Mouse (Mus musculus) layer of hippocampus, adult 2 months (tissue): ENCODE measurements around the gene Krt88. TPM values are rescaled to one million over a fixed set of nuclear protein-coding genes. Genes with fewer than 3 reads are reported as not detected.
A peak's percentile ranks its signal among the peaks of the same experiment; 100 is the strongest.

Source experiments
- DNase-seq, 2 experiments: peaks; one replicate each; pipeline ENCODE4 v3.0.0; 2022; ENCODE audit warnings: low spot score in 2 of 2
- H3K27ac ChIP-seq: fragments of 200-600 bp; 2 replicates; pipeline ENCODE4 v1.8.1; 2022
- H3K4me3 ChIP-seq: fragments of 200-600 bp; 2 replicates; pipeline ENCODE4 v1.8.1; 2022; ENCODE audit warnings: mild to moderate bottlenecking
- CTCF ChIP-seq: fragments of 200-600 bp; conservative IDR thresholded peaks from 2 replicates; pipeline ENCODE4 v1.8.1; 2022; ENCODE audit warnings: antibody characterized with exemption, mild to moderate bottlenecking, moderate library complexity
- long read RNA-seq, 2 experiments: library from polyadenylated mRNA; stranded (forward); transcript quantifications; one replicate each; pipeline ENCODE4 v2.0.0; 2021; ENCODE audit warnings: borderline mapping rate in 2 of 2
- total RNA-seq, 2 experiments: library from RNA; stranded (reverse); gene quantifications; 2 replicates each; pipeline ENCODE4 v1.2.3; 2021

Krt88 gene
- total RNA-seq: not detected
- long read RNA-seq, experiment 1: 0 reads
- long read RNA-seq, experiment 2: 0 reads

DNA sequence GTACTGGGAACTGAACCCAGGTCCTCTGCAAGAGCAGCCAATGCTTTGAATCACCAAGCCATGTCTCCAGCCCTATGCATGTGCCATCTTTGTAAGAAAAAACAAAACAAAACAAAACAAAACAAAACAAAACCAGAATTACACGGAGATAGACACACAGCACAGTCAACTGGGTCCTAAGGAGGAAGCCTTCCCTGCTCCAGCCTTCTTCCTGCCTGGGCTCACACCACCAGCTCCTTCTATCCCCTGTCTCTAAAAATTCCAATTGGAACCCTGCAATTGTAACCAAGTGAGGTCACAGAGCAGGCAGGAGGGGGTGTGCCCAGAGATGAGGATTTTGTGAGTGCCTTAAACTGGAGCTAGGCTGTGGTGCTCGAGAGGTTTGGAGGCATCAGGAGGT lies at the start of gene Krt88:
Gene Krt88, plus strand, starts transcription at position 301 of the 400 bp plus-strand sequence.
- no peak for DNase-seq
- Histone ChIP-seq H3K4me3 (no peak within 1 kb of the TSS; the same call in 1 of the 2 replicates), H3K27ac (no peak within 1 kb of the TSS)
- no peak for TF ChIP-seq CTCF

DNA sequence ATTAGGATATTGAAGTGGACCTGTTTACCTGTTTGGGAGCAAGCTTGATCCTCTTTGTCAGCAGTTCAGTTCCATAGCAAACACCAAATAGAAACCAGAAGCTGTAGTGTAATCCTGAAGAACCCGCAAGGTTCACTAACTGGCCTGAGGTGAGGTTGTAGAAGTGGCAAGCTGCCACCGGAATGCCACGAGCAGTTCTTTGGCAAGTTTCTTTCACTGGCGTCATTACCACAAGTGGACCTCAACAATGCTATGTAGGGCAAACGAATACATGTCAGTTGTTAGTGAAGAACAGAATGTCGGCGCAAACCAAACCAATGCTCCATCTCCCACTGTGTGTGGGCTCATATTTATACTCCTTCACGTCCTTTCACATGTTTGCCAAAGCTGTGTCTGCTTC lies 49.3 kb upstream of the Krt88 start:
- Histone ChIP-seq H3K4me3 (no peak overlapping the region), H3K27ac (no peak overlapping the region)
- DNase-seq: no peak
- no peak for TF ChIP-seq CTCF

DNA sequence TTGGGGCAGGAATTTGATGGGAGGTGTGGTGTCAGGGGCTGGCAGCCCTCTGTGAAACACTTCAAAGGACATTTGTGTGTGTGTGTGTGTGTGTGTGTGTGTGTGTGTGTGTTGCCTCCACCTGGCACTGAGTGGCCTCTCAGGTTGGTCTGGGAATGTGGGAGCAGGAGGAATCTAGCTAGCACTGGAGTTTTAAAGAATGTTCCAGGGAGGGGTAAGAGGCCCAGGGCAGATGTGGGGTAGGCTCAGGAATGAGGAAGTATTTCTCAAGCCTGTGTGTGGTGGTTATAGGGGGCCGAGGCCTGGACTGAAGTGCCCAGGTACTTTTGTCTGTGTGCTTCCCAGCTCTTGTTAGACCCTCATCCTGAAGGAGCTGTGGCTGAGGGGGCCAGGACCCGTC lies 36.8 kb upstream of the Krt88 start, which contains the start of gene Krt7:
Gene Krt7, plus strand, starts transcription at position 269 of the 400 bp plus-strand sequence.
- no peak for TF ChIP-seq CTCF
- Histone ChIP-seq H3K4me3 (no peak within 1 kb of the TSS), H3K27ac (no peak within 1 kb of the TSS)
- no peak for DNase-seq

DNA sequence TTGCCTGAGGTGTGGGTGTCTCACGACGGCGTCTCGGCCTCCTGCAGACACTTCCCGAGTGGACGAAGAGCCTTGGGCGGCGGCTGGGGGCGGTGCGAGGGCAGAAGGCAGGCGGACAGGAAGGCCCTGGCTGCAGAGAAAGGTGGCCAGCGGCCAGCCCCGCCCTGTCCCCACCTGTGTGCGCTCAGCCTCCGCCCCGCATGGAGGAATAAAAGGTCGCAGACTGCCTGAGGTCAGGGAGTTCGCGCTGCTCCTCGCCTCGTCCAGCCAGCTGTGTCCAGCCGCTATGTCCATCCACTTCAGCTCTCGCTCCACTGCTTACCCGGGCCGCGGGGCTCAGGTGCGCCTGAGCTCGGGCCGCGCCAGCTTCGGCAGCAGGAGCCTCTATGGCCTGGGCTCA lies 35.4 kb upstream of the Krt88 start:
- TF ChIP-seq CTCF: no peak
- H3K4me3 ChIP-seq: no peak overlapping the region
- no peak overlapping the region for H3K27ac ChIP-seq
- DNase-seq: no peak

DNA sequence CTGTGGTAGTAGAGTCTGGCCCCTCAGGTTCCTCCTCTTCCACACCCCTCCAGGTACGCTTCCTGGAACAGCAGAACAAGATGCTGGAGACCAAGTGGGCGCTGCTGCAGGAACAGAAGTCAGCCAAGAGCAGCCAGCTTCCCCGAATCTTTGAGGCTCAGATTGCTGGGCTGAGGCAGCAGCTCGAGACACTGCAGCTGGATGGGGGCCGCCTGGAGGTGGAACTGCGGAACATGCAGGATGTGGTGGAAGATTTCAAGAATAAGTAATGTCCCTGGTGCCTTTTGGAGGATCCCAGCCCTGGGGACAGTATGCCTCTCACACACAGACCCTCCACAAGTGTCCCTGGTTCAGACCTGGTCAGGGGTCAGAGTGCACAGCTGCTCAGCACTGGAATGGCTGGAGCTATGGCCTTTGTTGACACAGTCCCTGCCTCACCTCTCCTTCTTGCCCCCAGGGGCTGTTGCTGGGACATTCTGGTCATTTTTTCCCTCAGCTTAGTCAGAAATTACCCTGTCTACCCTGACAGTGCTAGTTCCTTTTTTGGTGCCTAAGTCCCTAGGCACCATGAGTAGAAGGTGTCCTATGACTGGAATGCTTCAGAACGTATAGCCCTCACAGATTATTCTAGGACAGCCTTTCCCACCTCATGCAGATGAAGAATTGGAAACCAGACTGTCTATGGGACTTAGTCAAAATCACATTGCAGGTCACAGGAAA lies 33.5 kb upstream of the Krt88 start:
- Histone ChIP-seq H3K27ac (no peak overlapping the region), H3K4me3 (no peak overlapping the region)
- TF ChIP-seq CTCF: 0 out of 2 replicates have a peak, but pooled peaks have one; percentile 8
- no peak for DNase-seq

DNA sequence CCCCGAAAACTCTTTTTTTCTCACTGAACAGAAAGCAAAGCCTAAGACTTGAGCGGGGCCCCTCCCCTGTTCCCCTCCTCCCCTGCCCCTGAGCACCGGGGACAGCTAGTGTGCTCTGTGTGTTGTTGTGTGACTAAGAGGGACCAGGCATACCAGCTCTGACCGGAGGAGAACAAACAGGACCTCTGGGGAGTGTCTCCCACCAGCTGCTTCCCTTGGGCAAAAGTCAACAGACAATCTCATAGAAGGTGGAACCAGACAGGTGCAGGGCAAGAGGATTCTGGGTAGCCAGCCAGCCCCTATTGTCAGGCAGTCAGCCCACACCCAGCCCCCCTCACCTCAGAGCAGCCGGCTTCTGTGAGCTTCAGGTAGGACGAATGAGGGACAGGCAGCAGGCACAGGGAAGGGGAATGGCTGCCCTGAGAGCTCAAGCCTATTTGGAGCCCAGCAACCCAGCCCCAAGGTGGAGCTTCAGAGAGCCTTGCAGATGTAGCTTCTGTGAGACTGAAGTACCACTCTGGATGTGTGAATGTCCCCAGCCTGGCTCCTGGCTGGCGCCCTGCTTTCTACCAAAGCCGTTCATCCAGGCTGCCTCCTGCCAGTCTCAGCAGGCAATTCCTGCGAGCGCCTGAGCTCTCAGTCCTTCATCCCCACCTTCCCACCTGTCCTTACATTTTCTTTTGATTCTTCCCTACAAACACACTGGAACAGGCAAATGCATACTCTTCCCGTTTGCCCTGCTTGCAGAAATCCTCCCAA lies 32.6 kb upstream of the Krt88 start:
- no peak for TF ChIP-seq CTCF
- DNase-seq: no peak
- no peak overlapping the region for H3K27ac ChIP-seq
- H3K4me3 ChIP-seq: no peak overlapping the region

DNA sequence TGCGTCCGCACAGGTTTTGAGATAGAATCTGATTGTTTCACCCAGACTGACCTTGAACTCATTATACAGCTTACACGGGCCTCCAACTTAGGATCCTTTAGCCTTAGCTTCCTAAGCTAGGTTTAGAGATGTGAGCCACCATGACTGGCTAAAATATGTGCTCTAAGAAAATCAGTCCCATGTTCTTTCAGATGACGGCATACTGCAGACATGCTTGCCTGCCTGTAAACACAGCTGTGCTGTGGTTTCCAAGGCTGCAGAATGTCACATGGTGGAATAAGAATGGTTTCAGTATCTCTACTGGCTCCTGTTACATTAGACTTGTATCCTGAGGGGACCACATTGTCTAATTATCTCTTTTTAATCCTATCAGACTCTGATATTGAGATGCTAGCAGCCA lies 28.6 kb upstream of the Krt88 start:
- no peak for TF ChIP-seq CTCF
- Histone ChIP-seq H3K27ac (no peak overlapping the region), H3K4me3 (no peak overlapping the region)
- peak in 1 of 2 experiments; percentile 22 for DNase-seq

DNA sequence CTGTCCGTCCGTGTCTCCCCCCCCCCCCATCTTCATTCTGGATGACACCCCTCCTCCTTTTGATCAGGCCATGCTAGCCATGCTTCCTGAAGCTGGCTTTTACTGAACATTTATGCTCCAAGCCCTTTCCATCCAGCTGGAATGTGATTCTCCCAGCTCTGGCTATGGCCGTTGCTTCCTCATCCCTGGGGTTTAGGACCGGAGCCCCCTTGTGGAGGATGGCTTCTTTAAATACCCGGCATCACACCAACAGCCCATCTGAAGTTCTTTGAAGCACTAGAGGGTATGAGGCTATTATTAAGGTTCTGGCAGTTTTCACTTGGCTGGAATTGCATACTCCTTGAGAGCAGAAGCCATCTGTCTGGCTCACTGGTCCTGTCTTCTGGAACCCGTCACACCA lies 26.6 kb upstream of the Krt88 start:
- peak in 1 of 2 experiments; percentile 4 for DNase-seq
- no peak overlapping the region for H3K4me3 ChIP-seq
- TF ChIP-seq CTCF: peak; percentile 62
- no peak overlapping the region for H3K27ac ChIP-seq

DNA sequence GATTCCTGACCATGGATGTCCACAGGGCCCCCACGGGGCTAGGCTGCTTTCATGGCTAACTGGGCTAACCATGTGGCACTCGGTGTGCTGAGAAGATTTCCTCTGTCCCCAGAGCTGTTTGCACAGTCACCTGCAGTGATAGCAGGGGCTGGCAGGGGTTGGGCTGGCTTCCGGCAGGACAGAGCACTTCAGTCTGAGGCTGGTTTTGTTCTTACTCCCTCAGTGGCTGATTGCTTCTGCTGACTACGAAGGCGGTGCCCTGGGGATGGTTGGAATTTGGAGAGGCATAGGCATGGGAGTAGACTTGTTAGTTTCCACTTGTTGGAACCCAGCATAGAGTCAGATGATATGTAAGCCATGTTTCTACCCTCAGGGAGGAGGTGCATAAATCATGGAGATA lies 22.6 kb upstream of the Krt88 start:
- no peak for DNase-seq
- Histone ChIP-seq H3K27ac (no peak overlapping the region), H3K4me3 (no peak overlapping the region)
- no peak for TF ChIP-seq CTCF

DNA sequence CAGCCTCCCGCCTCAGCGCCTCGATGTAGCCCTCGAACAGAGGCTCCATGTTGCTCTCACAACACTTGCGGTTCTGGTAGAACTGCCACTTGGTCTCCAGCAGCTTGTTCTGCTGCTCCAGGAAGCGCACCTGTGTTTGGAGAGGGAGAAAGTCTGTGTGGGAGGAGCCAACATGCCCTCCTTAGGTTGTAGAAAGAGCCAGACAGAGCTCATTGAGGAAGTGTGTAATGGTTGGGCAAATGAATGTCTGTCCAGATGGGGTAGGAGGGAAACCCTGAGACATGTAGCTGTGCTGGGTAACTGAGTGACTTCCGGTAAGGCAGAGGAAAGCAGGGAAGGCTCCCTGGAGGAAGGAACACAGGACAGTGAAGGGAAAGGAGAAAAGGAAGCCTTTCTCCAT lies 10.9 kb upstream of the Krt88 start:
- no peak for TF ChIP-seq CTCF
- H3K4me3 ChIP-seq: no peak overlapping the region
- DNase-seq: no peak
- H3K27ac ChIP-seq: no peak overlapping the region

DNA sequence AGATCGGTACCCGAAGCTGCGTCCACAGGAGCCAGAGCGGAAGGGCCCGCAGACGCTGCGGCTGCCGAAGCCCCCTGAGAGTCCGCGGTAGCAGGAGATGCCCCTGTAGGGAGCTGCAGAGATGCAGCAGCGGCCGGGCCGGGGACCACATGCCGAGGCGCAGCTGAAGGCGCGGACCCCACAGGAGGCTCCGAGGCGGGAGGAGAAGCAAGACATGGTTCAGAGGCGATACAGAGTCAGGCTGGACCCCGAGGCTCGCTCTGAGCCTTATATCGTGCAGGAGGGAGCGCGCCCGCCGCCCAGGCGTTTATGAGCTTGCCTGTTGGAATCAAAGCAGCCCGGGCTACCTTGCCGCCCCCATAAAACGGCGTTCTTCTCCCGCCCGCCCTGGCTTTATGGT lies 9.0 kb upstream of the Krt88 start, which contains the start of gene Krt87:
Gene Krt87, minus strand, starts transcription at position 250 of the 400 bp plus-strand sequence.
- H3K4me3 ChIP-seq: peak within 1 kb of the TSS; percentile 43
- H3K27ac ChIP-seq: no peak within 1 kb of the TSS
- no peak for DNase-seq
- no peak for TF ChIP-seq CTCF

DNA sequence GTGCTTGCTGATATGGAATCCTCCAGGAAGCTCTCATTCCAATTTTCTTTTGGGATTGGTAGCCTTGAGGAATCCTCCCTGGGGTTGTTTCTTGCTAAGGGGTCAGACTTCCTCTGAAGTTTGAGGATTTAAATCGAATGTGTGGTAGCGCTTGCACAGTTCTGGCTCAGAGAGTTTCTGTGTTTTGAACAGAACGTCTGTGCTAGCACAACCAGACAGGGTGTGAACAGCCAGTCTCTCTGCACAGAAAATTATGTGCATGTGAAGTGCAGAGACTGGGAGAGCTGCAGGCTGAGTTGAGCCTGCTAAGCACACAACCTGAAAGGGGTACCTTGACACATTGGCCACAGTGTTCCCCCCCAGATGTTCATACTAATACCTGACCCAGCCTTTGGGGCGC lies 6.7 kb upstream of the Krt88 start:
- DNase-seq: peak; percentile 32 to 35
- peak overlapping the region; percentile 79 for H3K27ac ChIP-seq
- no peak for TF ChIP-seq CTCF

DNA sequence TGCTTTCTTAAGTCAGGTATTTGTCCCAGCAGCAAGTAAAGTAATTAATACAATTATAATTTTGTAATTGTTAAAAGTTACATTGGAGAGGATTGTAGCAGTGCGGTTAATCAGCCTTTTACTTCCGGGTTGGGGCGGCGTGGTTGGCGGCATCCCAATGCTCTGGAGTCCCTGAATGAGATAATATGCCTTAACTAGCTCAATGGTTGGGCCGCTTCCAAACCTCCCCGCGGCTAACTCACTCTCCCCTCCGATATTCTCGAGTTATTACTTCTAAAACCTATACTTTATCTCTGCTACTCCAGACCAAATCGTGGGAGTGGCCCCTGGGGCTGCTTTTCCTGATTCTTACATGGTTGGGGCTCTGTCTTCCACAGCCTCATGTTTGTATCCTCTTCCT lies 972 bp upstream of the Krt88 start:
- no peak for TF ChIP-seq CTCF
- no peak for DNase-seq
- H3K4me3 ChIP-seq: no peak overlapping the region; the same call in 1 of the 2 replicates

More for the DNA sequence above, 6.7 kb upstream of the Krt88 start:
- H3K4me3 ChIP-seq: no peak overlapping the region

More for the DNA sequence above, 972 bp upstream of the Krt88 start:
- H3K27ac ChIP-seq: no peak overlapping the region
